In the genomic region with DNA sequence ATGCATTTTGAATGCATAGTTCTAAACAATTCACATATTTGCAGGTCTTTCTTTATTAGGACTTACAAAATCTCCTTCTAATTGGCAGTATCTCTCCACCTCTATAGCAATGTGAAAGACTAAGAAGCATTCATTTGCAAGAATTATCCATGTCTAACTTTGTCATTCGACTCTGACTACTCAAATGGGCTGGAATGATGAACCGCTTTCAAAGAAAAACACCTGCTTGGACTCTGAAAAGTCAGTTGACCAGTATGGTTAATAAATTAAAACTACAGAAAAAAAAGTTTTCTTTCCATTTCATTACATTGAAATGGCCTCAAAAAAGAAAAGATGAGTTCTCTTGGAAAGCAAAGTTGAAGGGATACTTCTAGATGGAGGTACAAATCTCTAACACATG, we compare ENCODE assay signal across 31 mouse cellular contexts.
"Had no signal": no experiment of that assay in that cellular context is flagged by ENCODE, and none has a peak within 500 bp of the region (broad histone marks: within the 10 kb centered on the region; RNA-seq: fewer than 3 reads in every experiment).

No protein-coding gene starts in this region.

- H3K27me3 ChIP-seq: heart, embryonic 12.5 days; heart, embryonic 13.5 days; heart, embryonic 15.5 days; hindbrain, embryonic 12.5 days; hindbrain, embryonic 13.5 days; hindbrain, embryonic 15.5 days; intestine, embryonic 15.5 days; kidney, embryonic 15.5 days had no signal

- ATAC-seq: hindbrain, embryonic 16.5 days; hindbrain, postnatal 0 days; inflammation-experienced regulatory T-cells, adult 6 months; intestine, embryonic 15.5 days; intestine, embryonic 16.5 days; intestine, postnatal 0 days had no signal

- DNase-seq: heart, postnatal 10 days; heart, postnatal 14 days; heart, postnatal 36 days; heart, postnatal 4 days; kidney, adult 11 months; kidney, postnatal 10 days; kidney, postnatal 14 days; kidney, postnatal 25 days; kidney, postnatal 4 days; layer of hippocampus, adult 9-11 months; layer of hippocampus, postnatal 36 days had no signal

- H3K27ac ChIP-seq: heart, embryonic 10.5 days; heart, embryonic 13.5 days; heart, embryonic 15.5 days; hindbrain, embryonic 10.5 days; hindbrain, embryonic 12.5 days; hindbrain, embryonic 13.5 days; hindbrain, embryonic 14.5 days; hindbrain, embryonic 15.5 days; hindbrain, postnatal 0 days; intestine, embryonic 15.5 days; kidney, embryonic 15.5 days; kidney, postnatal 0 days; layer of hippocampus, adult 2 months; left cerebral cortex, adult 2 months had no signal

- H3K4me3 ChIP-seq: heart, embryonic 10.5 days; heart, embryonic 12.5 days; heart, embryonic 13.5 days; heart, embryonic 15.5 days; hindbrain, embryonic 10.5 days; hindbrain, embryonic 12.5 days; hindbrain, embryonic 13.5 days; hindbrain, embryonic 15.5 days; intestine, embryonic 15.5 days; kidney, embryonic 15.5 days; layer of hippocampus, adult 2 months; left cerebral cortex, adult 2 months had no signal

- H3K9ac ChIP-seq: heart, embryonic 12.5 days; heart, embryonic 13.5 days; heart, embryonic 15.5 days; hindbrain, embryonic 12.5 days; hindbrain, embryonic 13.5 days; hindbrain, embryonic 14.5 days; hindbrain, embryonic 15.5 days; intestine, embryonic 15.5 days; kidney, embryonic 15.5 days had no signal

- H3K4me2 ChIP-seq: heart, embryonic 11.5 days; heart, embryonic 12.5 days; heart, embryonic 13.5 days; heart, embryonic 15.5 days; hindbrain, embryonic 12.5 days; hindbrain, embryonic 13.5 days; hindbrain, embryonic 14.5 days; hindbrain, embryonic 15.5 days; intestine, embryonic 15.5 days; kidney, embryonic 15.5 days had no signal

- H3K4me1 ChIP-seq: heart, embryonic 10.5 days; heart, embryonic 12.5 days; heart, embryonic 13.5 days; heart, embryonic 15.5 days; hindbrain, embryonic 10.5 days; hindbrain, embryonic 12.5 days; hindbrain, embryonic 13.5 days; hindbrain, embryonic 15.5 days; intestine, embryonic 15.5 days; kidney, embryonic 15.5 days had no signal

- H3K36me3 ChIP-seq: heart, embryonic 10.5 days; heart, embryonic 12.5 days; heart, embryonic 13.5 days; heart, embryonic 15.5 days; hindbrain, embryonic 10.5 days; hindbrain, embryonic 12.5 days; hindbrain, embryonic 13.5 days; hindbrain, embryonic 15.5 days; intestine, embryonic 15.5 days; kidney, embryonic 15.5 days had no signal

- H3K9me3 ChIP-seq: heart, embryonic 10.5 days; heart, embryonic 12.5 days; heart, embryonic 13.5 days; heart, embryonic 15.5 days; hindbrain, embryonic 10.5 days; hindbrain, embryonic 12.5 days; hindbrain, embryonic 13.5 days; hindbrain, embryonic 15.5 days; intestine, embryonic 15.5 days; kidney, embryonic 15.5 days had no signal
